In the genomic region with DNA sequence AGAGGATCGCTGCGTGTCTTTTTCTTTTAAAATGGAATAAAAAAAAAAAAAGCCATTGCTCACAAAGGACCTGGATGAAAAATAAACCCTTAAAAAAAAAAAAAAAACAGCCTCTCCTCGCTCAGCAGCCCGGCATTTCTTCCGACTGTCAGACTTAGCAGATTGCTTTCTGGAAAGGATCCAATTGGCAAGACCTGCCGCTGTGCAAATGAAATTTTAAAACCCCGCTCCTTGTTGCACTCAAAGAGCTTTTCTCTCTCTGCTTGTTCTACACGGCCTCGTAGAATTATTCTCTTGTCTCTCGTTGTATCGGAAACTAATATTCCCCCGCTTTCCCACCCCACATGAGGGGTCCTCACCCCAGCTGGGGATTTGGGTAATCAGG, we compare ENCODE assay signal across 10 mouse cellular contexts.
DNase-seq lines count a peak whose midpoint lies in the region; ATAC-seq lines count a peak whose summit lies in the region.
"Had no signal": no experiment of that assay in that cellular context is flagged by ENCODE, and none has a peak within 500 bp of the region (broad histone marks: within the 10 kb centered on the region; RNA-seq: fewer than 3 reads in every experiment).

No protein-coding gene starts in this region.

- H3K4me1 ChIP-seq in embryonic facial prominence, embryonic 14.5 days (ENCODE audit: control insufficient read depth, insufficient read depth, low read length) = peaks cover 6% of the 10 kb centered on the region
- H3K4me1 ChIP-seq in hindbrain, embryonic 13.5 days (replicated peaks) = peaks cover 47% of the 10 kb centered on the region
- H3K4me1 ChIP-seq in limb, embryonic 10.5 days = peaks cover 31% of the 10 kb centered on the region
- H3K4me1 ChIP-seq in neural tube, embryonic 14.5 days (ENCODE audit: control insufficient read depth, insufficient read depth, low read length) = 0 out of 2 replicates have a peak, but pooled peaks cover 6% of the 10 kb centered on the region

- H3K4me2 ChIP-seq in embryonic facial prominence, embryonic 14.5 days (ENCODE audit: low read depth, low read length) = peak overlapping the region; percentile 62
- peak overlapping the region; percentile 40 for H3K4me2 ChIP-seq in hindbrain, embryonic 13.5 days
- peak overlapping the region; percentile 33; the same call in 1 of the 2 replicates for H3K4me2 ChIP-seq in neural tube, embryonic 14.5 days (ENCODE audit: low read depth, low read length)

- H3K4me3 ChIP-seq in embryonic facial prominence, embryonic 14.5 days (ENCODE audit: low read depth, low read length) = peak overlapping the region; percentile 22
- H3K4me3 ChIP-seq in hindbrain, embryonic 13.5 days = no peak overlapping the region
- peak overlapping the region; percentile 26; the same call in 1 of the 2 replicates for H3K4me3 ChIP-seq in limb, embryonic 10.5 days
- no peak overlapping the region for H3K4me3 ChIP-seq in neural tube, embryonic 14.5 days (ENCODE audit: low read depth, low read length)

- peaks cover 11% of the 10 kb centered on the region; the same call in 1 of the 2 replicates for H3K27me3 ChIP-seq in embryonic facial prominence, embryonic 14.5 days (replicated peaks; ENCODE audit: control insufficient read depth, insufficient read depth, low read length)
- H3K27me3 ChIP-seq in hindbrain, embryonic 13.5 days = peaks cover 12% of the 10 kb centered on the region; the same call in 1 of the 2 replicates
- H3K27me3 ChIP-seq in limb, embryonic 10.5 days (ENCODE audit: low read depth, poor library complexity, severe bottlenecking) = peaks cover 98% of the 10 kb centered on the region
- H3K27me3 ChIP-seq in neural tube, embryonic 14.5 days (ENCODE audit: control insufficient read depth, insufficient read depth, low read length) = no peaks in the 10 kb centered on the region
- H3K27me3 ChIP-seq: CH12.LX had no signal

- no peak for DNase-seq in frontal cortex, postnatal 25 days (ENCODE audit: low spot score in 2 of 2)
- peak; percentile 93 for DNase-seq in embryonic facial prominence, embryonic 14.5 days (ENCODE audit: low spot score)
- peak; percentile 31 for DNase-seq in limb, embryonic 10.5 days (ENCODE audit: low spot score)
- DNase-seq in ovary, adult 18-20 months (ENCODE audit: low spot score) = no peak
- no peak for DNase-seq in spleen, postnatal 4 days (ENCODE audit: low spot score in 2 of 2)

- H3K27ac ChIP-seq in embryonic facial prominence, embryonic 14.5 days (replicated peaks; ENCODE audit: low read depth, low read length) = peak overlapping the region; percentile 74
- H3K27ac ChIP-seq in hindbrain, embryonic 13.5 days = peak overlapping the region; percentile 90
- H3K27ac ChIP-seq in limb, embryonic 10.5 days = peak overlapping the region; percentile 76; the same call in 1 of the 2 replicates
- H3K27ac ChIP-seq in neural tube, embryonic 14.5 days (ENCODE audit: low read depth, low read length) = peak overlapping the region; percentile 86
- H3K27ac ChIP-seq: liver, embryonic 14.5 days had no signal

- WGBS in embryonic facial prominence, embryonic 14.5 days = 31% methylated on average over 12 of the region's 12 CpGs
- WGBS in hindbrain, embryonic 13.5 days = 24% methylated on average over 12 of the region's 12 CpGs
- WGBS in limb, embryonic 10.5 days = 35% methylated on average over 12 of the region's 12 CpGs
- WGBS in neural tube, embryonic 14.5 days = 25% methylated on average over 12 of the region's 12 CpGs

- no peaks in the 10 kb centered on the region for H3K36me3 ChIP-seq in embryonic facial prominence, embryonic 14.5 days (ENCODE audit: control insufficient read depth, insufficient read depth, low read length)
- no peaks in the 10 kb centered on the region for H3K36me3 ChIP-seq in hindbrain, embryonic 13.5 days
- no peaks in the 10 kb centered on the region for H3K36me3 ChIP-seq in limb, embryonic 10.5 days
- no peaks in the 10 kb centered on the region for H3K36me3 ChIP-seq in neural tube, embryonic 14.5 days (ENCODE audit: control insufficient read depth, insufficient read depth, low read length)

- ATAC-seq in frontal cortex, adult (ENCODE audit: low TSS enrichment) = peak; percentile 64
- 0 out of 2 replicates have a peak, but pooled peaks have one; percentile 27 for ATAC-seq in embryonic facial prominence, embryonic 14.5 days (ENCODE audit: low read depth)
- ATAC-seq in hindbrain, embryonic 13.5 days (ENCODE audit: low FRiP score) = no peak; the same call in 1 of the 2 replicates
- ATAC-seq in neural tube, embryonic 14.5 days (ENCODE audit: low read depth) = peak; percentile 22; the same call in 1 of the 2 replicates

- no peaks in the 10 kb centered on the region for H3K9me3 ChIP-seq in embryonic facial prominence, embryonic 14.5 days (ENCODE audit: control insufficient read depth, low read length)
- no peaks in the 10 kb centered on the region for H3K9me3 ChIP-seq in hindbrain, embryonic 13.5 days
- no peaks in the 10 kb centered on the region for H3K9me3 ChIP-seq in limb, embryonic 10.5 days (replicated peaks)
- H3K9me3 ChIP-seq in neural tube, embryonic 14.5 days (ENCODE audit: control insufficient read depth, low read length) = no peaks in the 10 kb centered on the region

- peak overlapping the region; percentile 42 for H3K9ac ChIP-seq in embryonic facial prominence, embryonic 14.5 days (ENCODE audit: low read depth, low read length)
- H3K9ac ChIP-seq in hindbrain, embryonic 13.5 days = no peak overlapping the region
- no peak overlapping the region; the same call in 1 of the 2 replicates for H3K9ac ChIP-seq in neural tube, embryonic 14.5 days (replicated peaks; ENCODE audit: low read depth, low read length)
- H3K9ac ChIP-seq: liver, embryonic 14.5 days had no signal

Comparison
In these comparisons a context has a peak if more than half of its experiments do, and no peak if none do; other contexts are left out.
1. DNase-seq: peak in embryonic facial prominence, embryonic 14.5 days (single experiment) and limb, embryonic 10.5 days (single experiment); none in frontal cortex, postnatal 25 days (0 of 2), ovary, adult 18-20 months (single experiment) and spleen, postnatal 4 days (0 of 2).
2. H3K4me3 ChIP-seq: peak in embryonic facial prominence, embryonic 14.5 days (single experiment) and limb, embryonic 10.5 days (single experiment); none in hindbrain, embryonic 13.5 days (single experiment) and neural tube, embryonic 14.5 days (single experiment).
3. Peak in every context shown above with its lines, with median percentiles within 50 percentile points of each other: H3K27ac ChIP-seq and H3K4me2 ChIP-seq.